Mouse (Mus musculus): ENCODE measurements around the gene Golga2. TPM values are rescaled to one million over a fixed set of nuclear protein-coding genes. Genes with fewer than 3 reads are reported as not detected.

Golga2 gene
- polyA plus RNA-seq, 1 experiment from 2014 or later: 24.3 TPM

GRCm38 (mm10) chr2:32316887-32317656, 29.9 kb downstream of the Golga2 start:
- Histone ChIP-seq H3K9ac (replicated peaks; ENCODE audit: low read depth, low read length) (no peak overlapping the region), H3K27ac (ENCODE audit: low read length) (peak overlapping the region; percentile 99), H3K4me2 (replicated peaks; ENCODE audit: low read depth, low read length) (peak overlapping the region; percentile 20; the same call in 1 of the 2 replicates), H3K9me3 (ENCODE audit: control insufficient read depth, low read depth, low read length) (no peaks in the 10 kb centered on the region), H3K4me1 (ENCODE audit: control insufficient read depth, insufficient read depth, low read length) (peaks cover 46% of the 10 kb centered on the region), H3K4me3 (ENCODE audit: low read depth, low read length) (no peak overlapping the region), H3K36me3 (ENCODE audit: control insufficient read depth, insufficient read depth, low read length) (peaks cover 2% of the 10 kb centered on the region; the same call in 1 of the 2 replicates), H3K27me3 (ENCODE audit: control insufficient read depth, insufficient read depth, low read length) (no peaks in the 10 kb centered on the region)
- 34% methylated on average over 20 of the region's 20 CpGs for WGBS
- peak; percentile 8; the same call in 1 of the 2 replicates for ATAC-seq (ENCODE audit: insufficient number of reproducible peaks, insufficient read depth, low FRiP score, low read depth)

- Histone ChIP-seq H3K4me1 (ENCODE audit: control insufficient read depth, insufficient read depth, low read length) (peaks cover 46% of the 10 kb centered on the region), H3K36me3 (ENCODE audit: control insufficient read depth, insufficient read depth, low read length) (peaks cover 2% of the 10 kb centered on the region; the same call in 1 of the 2 replicates), H3K9me3 (ENCODE audit: control insufficient read depth, low read depth, low read length) (no peaks in the 10 kb centered on the region), H3K4me2 (replicated peaks; ENCODE audit: low read depth, low read length) (peak overlapping the region; percentile 72), H3K9ac (replicated peaks; ENCODE audit: low read depth, low read length) (peak overlapping the region; percentile 75), H3K27me3 (ENCODE audit: control insufficient read depth, insufficient read depth, low read length) (no peaks in the 10 kb centered on the region), H3K27ac (ENCODE audit: low read length) (peak overlapping the region; percentile 99), H3K4me3 (ENCODE audit: low read depth, low read length) (peak overlapping the region; percentile 43)
- 6% methylated on average over 19 of the region's 19 CpGs for WGBS
- ATAC-seq (ENCODE audit: insufficient number of reproducible peaks, insufficient read depth, low FRiP score, low read depth): peak; percentile 76
These were observed 30.7 kb downstream of the Golga2 start for GRCm38 (mm10) chr2:32317791-32318417.

- H3K9me3 ChIP-seq (ENCODE audit: control insufficient read depth, low read depth, low read length): no peaks in the 10 kb centered on the region
- H3K27ac ChIP-seq (ENCODE audit: low read length): peak overlapping the region; percentile 99
- peak overlapping the region; percentile 43 for H3K4me3 ChIP-seq (ENCODE audit: low read depth, low read length)
- 54% methylated on average over 14 of the region's 14 CpGs for WGBS
- no peaks in the 10 kb centered on the region for H3K27me3 ChIP-seq (ENCODE audit: control insufficient read depth, insufficient read depth, low read length)
- H3K4me2 ChIP-seq (replicated peaks; ENCODE audit: low read depth, low read length): peak overlapping the region; percentile 72
- peaks cover 46% of the 10 kb centered on the region for H3K4me1 ChIP-seq (ENCODE audit: control insufficient read depth, insufficient read depth, low read length)
- ATAC-seq (ENCODE audit: insufficient number of reproducible peaks, insufficient read depth, low FRiP score, low read depth): no peak
- peak overlapping the region; percentile 75 for H3K9ac ChIP-seq (replicated peaks; ENCODE audit: low read depth, low read length)
- H3K36me3 ChIP-seq (ENCODE audit: control insufficient read depth, insufficient read depth, low read length): peaks cover 2% of the 10 kb centered on the region; the same call in 1 of the 2 replicates
These were observed 31.8 kb downstream of the Golga2 start for GRCm38 (mm10) chr2:32318709-32319585.

- Histone ChIP-seq H3K4me3 (ENCODE audit: low read depth, low read length) (no peak overlapping the region), H3K36me3 (ENCODE audit: control insufficient read depth, insufficient read depth, low read length) (no peaks in the 10 kb centered on the region; the same call in 1 of the 2 replicates), H3K4me1 (ENCODE audit: control insufficient read depth, insufficient read depth, low read length) (peaks cover 44% of the 10 kb centered on the region), H3K9ac (replicated peaks; ENCODE audit: low read depth, low read length) (no peak overlapping the region), H3K9me3 (ENCODE audit: control insufficient read depth, low read depth, low read length) (no peaks in the 10 kb centered on the region), H3K27ac (ENCODE audit: low read length) (peak overlapping the region; percentile 99), H3K4me2 (replicated peaks; ENCODE audit: low read depth, low read length) (peak overlapping the region; percentile 72), H3K27me3 (ENCODE audit: control insufficient read depth, insufficient read depth, low read length) (no peaks in the 10 kb centered on the region)
- peak; percentile 38; the same call in 1 of the 2 replicates for ATAC-seq (ENCODE audit: insufficient number of reproducible peaks, insufficient read depth, low FRiP score, low read depth)
- WGBS: 27% methylated on average over 9 of the region's 9 CpGs
These were observed 32.7 kb downstream of the Golga2 start for GRCm38 (mm10) chr2:32319586-32320580.

- Histone ChIP-seq H3K4me2 (replicated peaks; ENCODE audit: low read depth, low read length) (no peak overlapping the region), H3K27ac (ENCODE audit: low read length) (peak overlapping the region; percentile 99; the same call in 1 of the 2 replicates), H3K36me3 (ENCODE audit: control insufficient read depth, insufficient read depth, low read length) (no peaks in the 10 kb centered on the region; the same call in 1 of the 2 replicates), H3K9me3 (ENCODE audit: control insufficient read depth, low read depth, low read length) (no peaks in the 10 kb centered on the region), H3K9ac (replicated peaks; ENCODE audit: low read depth, low read length) (no peak overlapping the region), H3K27me3 (ENCODE audit: control insufficient read depth, insufficient read depth, low read length) (no peaks in the 10 kb centered on the region), H3K4me1 (ENCODE audit: control insufficient read depth, insufficient read depth, low read length) (peaks cover 38% of the 10 kb centered on the region), H3K4me3 (ENCODE audit: low read depth, low read length) (no peak overlapping the region)
- no peak for ATAC-seq (ENCODE audit: insufficient number of reproducible peaks, insufficient read depth, low FRiP score, low read depth)
- WGBS: 69% methylated on average over 11 of the region's 11 CpGs
These were observed 33.5 kb downstream of the Golga2 start for GRCm38 (mm10) chr2:32320721-32321120.

- 66% methylated on average over 9 of the region's 9 CpGs for WGBS
- Histone ChIP-seq H3K4me3 (ENCODE audit: low read depth, low read length) (no peak overlapping the region), H3K4me1 (ENCODE audit: control insufficient read depth, insufficient read depth, low read length) (peaks cover 30% of the 10 kb centered on the region), H3K4me2 (replicated peaks; ENCODE audit: low read depth, low read length) (no peak overlapping the region), H3K9ac (replicated peaks; ENCODE audit: low read depth, low read length) (no peak overlapping the region), H3K9me3 (ENCODE audit: control insufficient read depth, low read depth, low read length) (no peaks in the 10 kb centered on the region), H3K36me3 (ENCODE audit: control insufficient read depth, insufficient read depth, low read length) (no peaks in the 10 kb centered on the region; the same call in 1 of the 2 replicates), H3K27ac (ENCODE audit: low read length) (no peak overlapping the region), H3K27me3 (ENCODE audit: control insufficient read depth, insufficient read depth, low read length) (no peaks in the 10 kb centered on the region)
- no peak for ATAC-seq (ENCODE audit: insufficient number of reproducible peaks, insufficient read depth, low FRiP score, low read depth)
These were observed 34.6 kb downstream of the Golga2 start for GRCm38 (mm10) chr2:32321591-32322298.

Measured in stomach, embryonic 14.5 days (tissue).